Mouse (Mus musculus) forebrain, embryonic 13.5 days (tissue): ENCODE results near the gene Cbfa2t3. TPM values are rescaled to one million over a fixed set of nuclear protein-coding genes. Genes with fewer than 3 reads are reported as not detected.
A peak's percentile ranks its signal among the peaks of the same experiment; 100 is the strongest.

Source experiments
- ATAC-seq: fragments of 200-750 bp; cut with Nextera tagmentation; 2 replicates; pipeline ENCODE4 v1.8.0; 2017
- H3K27ac ChIP-seq: fragments of 300-500 bp; sonication (generic); 2 replicates; pipeline ENCODE4 v1.5.1; 2015; ENCODE audit warnings: inconsistent platforms, mild to moderate bottlenecking, moderate library complexity
- H3K27me3 ChIP-seq: fragments of 300-500 bp; sonication (generic); 2 replicates; pipeline ENCODE4 v1.6.1; 2015; ENCODE audit warnings: mild to moderate bottlenecking, inconsistent platforms
- H3K36me3 ChIP-seq: fragments of 300-500 bp; sonication (generic); 2 replicates; pipeline ENCODE4 v1.6.1; 2015; ENCODE audit warnings: mild to moderate bottlenecking, inconsistent platforms; ENCODE audit not compliant: poor library complexity, severe bottlenecking
- H3K4me1 ChIP-seq: fragments of 300-500 bp; sonication (generic); 2 replicates; pipeline ENCODE4 v1.6.1; 2015; ENCODE audit warnings: inconsistent platforms
- H3K4me2 ChIP-seq: fragments of 300-500 bp; sonication (generic); 2 replicates; pipeline ENCODE4 v1.6.1; 2015; ENCODE audit warnings: inconsistent platforms, mild to moderate bottlenecking, moderate library complexity
- H3K4me3 ChIP-seq: fragments of 300-500 bp; sonication (generic); 2 replicates; pipeline ENCODE4 v1.5.1; 2015; ENCODE audit warnings: mild to moderate bottlenecking, inconsistent platforms
- H3K9ac ChIP-seq: fragments of 300-500 bp; sonication (generic); 2 replicates; pipeline ENCODE4 v1.6.1; 2015; ENCODE audit warnings: mild to moderate bottlenecking, inconsistent platforms
- H3K9me3 ChIP-seq: fragments of 300-500 bp; sonication (generic); replicated peaks from 2 replicates; pipeline ENCODE4 v1.6.1; 2016; ENCODE audit warnings: inconsistent platforms
- WGBS: fragments of 180-500 bp; shearing (Covaris S2); methylation state at CpG from one replicate; pipeline ENCODE4 v1.1.7; 2015; 5-methylcytosine and 5-hydroxymethylcytosine counted together
- polyA plus RNA-seq: library from polyadenylated mRNA; unstranded; fragments of >200 nt; fragmentation: Nextera tagmentation; extraction: Ambion mirVana; gene quantifications from 2 replicates; pipeline ENCODE4 v1.2.1, GENCODE M21; 2015

Cbfa2t3 gene
- polyA plus RNA-seq, 1 experiment from 2014 or later, result 13.9 TPM

DNA sequence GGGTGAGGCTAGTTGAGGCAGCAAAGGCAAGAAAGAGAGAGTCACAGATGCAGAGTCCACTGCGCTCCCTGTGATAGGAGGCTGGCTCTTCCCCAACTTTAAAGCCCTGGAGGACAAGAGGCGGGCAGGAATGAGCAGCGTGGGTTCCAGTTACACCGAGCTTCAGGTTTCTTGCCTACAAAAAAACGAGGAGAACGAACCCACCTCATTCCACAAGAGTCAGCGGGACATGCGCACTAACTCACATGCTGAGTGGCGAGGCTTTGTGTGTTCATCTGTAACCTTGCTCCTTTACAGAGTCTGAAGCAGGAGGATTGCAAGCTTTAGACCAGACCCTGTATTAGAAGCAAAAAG lies 40.1 kb downstream of the Cbfa2t3 start:
- no peak overlapping the region for H3K27ac ChIP-seq
- H3K9me3 ChIP-seq, result no peaks in the 10 kb centered on the region; the same call in 1 of the 2 replicates
- peaks cover 27% of the 10 kb centered on the region for H3K4me1 ChIP-seq
- H3K4me2 ChIP-seq, result no peak overlapping the region
- H3K36me3 ChIP-seq, result no peaks in the 10 kb centered on the region
- no peak overlapping the region for H3K9ac ChIP-seq
- no peak overlapping the region for H3K4me3 ChIP-seq
- H3K27me3 ChIP-seq, result peaks cover 10% of the 10 kb centered on the region; the same call in 1 of the 2 replicates
- ATAC-seq, result no peak
- 78% methylated on average over 9 of the region's 9 CpGs for WGBS

- Histone ChIP-seq H3K4me1 (peaks cover 24% of the 10 kb centered on the region), H3K9ac (no peak overlapping the region), H3K36me3 (no peaks in the 10 kb centered on the region), H3K4me3 (no peak overlapping the region), H3K27ac (no peak overlapping the region), H3K27me3 (peaks cover 6% of the 10 kb centered on the region; the same call in 1 of the 2 replicates), H3K9me3 (no peaks in the 10 kb centered on the region; the same call in 1 of the 2 replicates), H3K4me2 (no peak overlapping the region)
- WGBS, result 79% methylated on average over 10 of the region's 10 CpGs
- ATAC-seq, result no peak
Measured at GRCm38 (mm10) chr8:122658149-122658806, 40.6 kb downstream of the Cbfa2t3 start.

DNA sequence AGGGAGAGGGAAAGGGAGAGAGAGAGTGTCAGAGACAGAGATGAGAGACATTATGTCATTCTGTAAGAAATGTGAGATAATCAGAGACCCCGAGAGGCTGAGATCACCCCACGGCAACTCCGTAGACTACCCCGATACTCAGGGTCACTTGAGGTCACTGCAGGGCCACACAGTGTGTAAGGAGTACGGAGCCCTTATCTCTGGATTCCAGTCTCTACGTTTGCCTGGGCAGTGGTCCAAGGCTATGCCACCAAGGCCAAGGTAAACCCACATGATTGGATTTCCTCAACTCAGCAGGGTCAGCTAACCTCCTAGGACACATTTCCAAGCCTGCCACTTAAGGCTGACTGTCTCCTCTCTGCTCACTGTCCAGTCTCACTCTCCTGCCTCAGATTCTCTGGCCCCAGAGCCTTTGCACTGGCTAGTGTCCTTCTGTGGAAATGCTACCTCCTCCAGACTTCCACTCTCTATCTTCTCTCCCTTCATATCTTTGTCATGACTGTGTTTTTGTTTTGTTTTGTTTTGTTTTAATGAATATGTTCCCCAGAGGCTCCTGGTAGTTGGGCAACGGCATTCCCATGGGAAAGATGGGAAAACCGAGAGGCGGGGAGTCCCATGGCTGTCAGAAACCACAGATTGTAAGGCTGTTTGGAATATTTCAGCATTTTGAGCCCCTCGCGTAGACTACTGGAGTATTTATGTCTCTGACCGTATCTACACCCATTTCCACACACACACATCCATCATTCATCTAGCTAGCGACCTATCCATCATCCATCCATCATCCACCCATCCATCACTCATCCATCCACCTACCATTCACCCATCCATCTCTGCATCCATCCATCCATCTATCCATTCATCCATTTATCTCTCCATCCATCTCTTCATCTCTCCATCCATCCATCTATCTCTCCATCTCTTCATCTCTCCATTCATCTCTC lies 42.6 kb downstream of the Cbfa2t3 start:
- Histone ChIP-seq H3K27ac (no peak overlapping the region), H3K4me2 (no peak overlapping the region), H3K36me3 (no peaks in the 10 kb centered on the region), H3K4me3 (no peak overlapping the region), H3K9ac (no peak overlapping the region), H3K27me3 (no peaks in the 10 kb centered on the region), H3K4me1 (peaks cover 15% of the 10 kb centered on the region), H3K9me3 (no peaks in the 10 kb centered on the region; the same call in 1 of the 2 replicates)
- no peak for ATAC-seq
- 89% methylated on average over 13 of the region's 13 CpGs for WGBS

GRCm38 (mm10) chr8:122654768-122655167 lies 44.1 kb downstream of the Cbfa2t3 start:
- Histone ChIP-seq H3K27ac (no peak overlapping the region), H3K4me1 (peaks cover 14% of the 10 kb centered on the region), H3K27me3 (no peaks in the 10 kb centered on the region), H3K36me3 (peaks cover 6% of the 10 kb centered on the region), H3K9me3 (no peaks in the 10 kb centered on the region), H3K9ac (no peak overlapping the region), H3K4me2 (no peak overlapping the region), H3K4me3 (no peak overlapping the region)
- 85% methylated on average over 7 of the region's 7 CpGs for WGBS
- ATAC-seq, result no peak

DNA sequence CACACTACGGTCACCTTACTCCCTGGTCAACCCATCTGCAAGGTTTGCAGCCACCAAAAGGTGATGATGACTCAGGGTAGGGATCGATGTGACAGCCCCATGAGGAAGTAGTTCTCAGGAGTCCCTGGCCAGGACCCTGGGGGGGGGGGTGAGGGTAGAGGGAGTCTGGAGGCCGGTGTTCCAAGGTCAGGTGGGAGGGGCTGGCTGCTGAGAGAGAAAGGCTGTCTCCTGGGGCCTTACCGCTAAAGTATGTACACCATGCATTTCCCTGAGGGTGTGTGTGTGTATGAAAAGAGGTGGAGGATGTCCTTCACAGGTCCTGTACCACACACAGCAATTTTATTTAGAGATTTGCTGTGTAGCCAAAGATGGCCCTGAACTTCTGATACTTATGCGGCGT lies 46.3 kb downstream of the Cbfa2t3 start:
- WGBS, result 79% methylated on average over 6 of the region's 6 CpGs
- Histone ChIP-seq H3K4me3 (no peak overlapping the region), H3K27ac (no peak overlapping the region), H3K4me1 (peaks cover 14% of the 10 kb centered on the region), H3K9ac (no peak overlapping the region), H3K36me3 (peaks cover 27% of the 10 kb centered on the region), H3K27me3 (peaks cover 9% of the 10 kb centered on the region; the same call in 1 of the 2 replicates), H3K9me3 (no peaks in the 10 kb centered on the region), H3K4me2 (no peak overlapping the region)
- no peak for ATAC-seq

GRCm38 (mm10) chr8:122651326-122651921 lies 47.5 kb downstream of the Cbfa2t3 start:
- Histone ChIP-seq H3K9me3 (no peaks in the 10 kb centered on the region), H3K9ac (no peak overlapping the region; the same call in 1 of the 2 replicates), H3K4me2 (no peak overlapping the region), H3K4me1 (peaks cover 14% of the 10 kb centered on the region), H3K4me3 (no peak overlapping the region), H3K27me3 (peaks cover 10% of the 10 kb centered on the region; the same call in 1 of the 2 replicates), H3K36me3 (peaks cover 38% of the 10 kb centered on the region), H3K27ac (no peak overlapping the region; the same call in 1 of the 2 replicates)
- 73% methylated on average over 16 of the region's 16 CpGs for WGBS
- ATAC-seq, result no peak

- 84% methylated on average over 15 of the region's 15 CpGs for WGBS
- Histone ChIP-seq H3K9me3 (no peaks in the 10 kb centered on the region), H3K27me3 (peaks cover 10% of the 10 kb centered on the region), H3K4me3 (no peak overlapping the region), H3K36me3 (peaks cover 56% of the 10 kb centered on the region), H3K4me2 (no peak overlapping the region), H3K4me1 (peaks cover 14% of the 10 kb centered on the region), H3K27ac (no peak overlapping the region), H3K9ac (no peak overlapping the region)
- ATAC-seq, result no peak
Measured at GRCm38 (mm10) chr8:122648192-122648970, 50.5 kb downstream of the Cbfa2t3 start.

- H3K9me3 ChIP-seq, result no peaks in the 10 kb centered on the region
- 88% methylated on average over 16 of the region's 16 CpGs for WGBS
- H3K27me3 ChIP-seq, result peaks cover 10% of the 10 kb centered on the region
- H3K27ac ChIP-seq, result no peak overlapping the region
- no peak overlapping the region for H3K4me2 ChIP-seq
- H3K4me3 ChIP-seq, result no peak overlapping the region
- no peak overlapping the region for H3K9ac ChIP-seq
- peaks cover 7% of the 10 kb centered on the region for H3K4me1 ChIP-seq
- ATAC-seq, result no peak
- H3K36me3 ChIP-seq, result peaks cover 65% of the 10 kb centered on the region
Measured at GRCm38 (mm10) chr8:122646337-122646736, 52.6 kb downstream of the Cbfa2t3 start.

DNA sequence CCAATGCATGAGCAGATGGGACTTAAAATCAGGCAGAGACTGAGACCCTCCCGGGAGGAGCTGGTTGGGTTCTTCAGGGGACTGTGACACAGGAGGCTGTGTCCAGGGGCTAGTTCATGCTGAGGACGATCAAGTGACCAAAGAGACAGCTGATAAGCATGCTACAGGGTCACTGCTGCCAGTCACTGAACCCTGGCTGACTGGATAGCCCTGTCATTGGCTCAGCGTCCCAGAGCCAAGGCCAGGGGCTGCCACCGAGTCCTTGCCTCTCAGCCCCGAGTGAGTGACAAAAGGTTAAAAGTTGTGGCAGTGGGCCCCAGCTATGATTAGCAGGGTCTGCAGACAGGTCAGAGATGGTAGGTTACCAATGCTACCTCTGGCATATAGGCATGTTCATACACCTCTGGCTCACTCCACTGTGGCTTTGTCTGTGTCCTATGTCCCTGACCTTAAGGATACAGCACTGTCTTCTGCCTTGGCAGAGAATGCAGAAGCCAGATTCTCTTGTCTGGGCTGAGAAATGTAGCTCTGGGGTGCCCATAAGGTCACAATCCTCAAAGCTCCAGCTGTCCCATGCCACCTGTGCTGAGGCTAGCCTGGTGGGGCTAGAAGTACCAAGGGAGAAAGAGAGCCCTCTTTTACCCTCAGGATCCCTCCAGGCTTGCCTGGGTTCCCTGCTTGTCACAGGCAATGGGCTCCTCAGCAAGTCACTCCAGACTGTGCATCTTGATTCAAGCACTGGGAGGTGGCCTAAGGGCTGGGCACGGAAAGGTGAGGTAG lies 54.5 kb downstream of the Cbfa2t3 start:
- H3K36me3 ChIP-seq, result peaks cover 63% of the 10 kb centered on the region
- H3K4me2 ChIP-seq, result no peak overlapping the region
- no peak overlapping the region for H3K9ac ChIP-seq
- no peak for ATAC-seq
- no peak overlapping the region for H3K27ac ChIP-seq
- 77% methylated on average over 6 of the region's 6 CpGs for WGBS
- H3K27me3 ChIP-seq, result peaks cover 10% of the 10 kb centered on the region
- H3K4me1 ChIP-seq, result peaks cover 14% of the 10 kb centered on the region
- H3K4me3 ChIP-seq, result no peak overlapping the region
- H3K9me3 ChIP-seq, result no peaks in the 10 kb centered on the region

GRCm38 (mm10) chr8:122642071-122642470 lies 56.8 kb downstream of the Cbfa2t3 start:
- peaks cover 62% of the 10 kb centered on the region for H3K36me3 ChIP-seq
- H3K27ac ChIP-seq, result no peak overlapping the region
- H3K4me3 ChIP-seq, result no peak overlapping the region
- 70% methylated on average over 9 of the region's 9 CpGs for WGBS
- no peaks in the 10 kb centered on the region for H3K9me3 ChIP-seq
- H3K9ac ChIP-seq, result no peak overlapping the region
- no peak overlapping the region for H3K4me2 ChIP-seq
- peaks cover 27% of the 10 kb centered on the region for H3K4me1 ChIP-seq
- ATAC-seq, result no peak
- H3K27me3 ChIP-seq, result no peaks in the 10 kb centered on the region; the same call in none of the 2 replicates

DNA sequence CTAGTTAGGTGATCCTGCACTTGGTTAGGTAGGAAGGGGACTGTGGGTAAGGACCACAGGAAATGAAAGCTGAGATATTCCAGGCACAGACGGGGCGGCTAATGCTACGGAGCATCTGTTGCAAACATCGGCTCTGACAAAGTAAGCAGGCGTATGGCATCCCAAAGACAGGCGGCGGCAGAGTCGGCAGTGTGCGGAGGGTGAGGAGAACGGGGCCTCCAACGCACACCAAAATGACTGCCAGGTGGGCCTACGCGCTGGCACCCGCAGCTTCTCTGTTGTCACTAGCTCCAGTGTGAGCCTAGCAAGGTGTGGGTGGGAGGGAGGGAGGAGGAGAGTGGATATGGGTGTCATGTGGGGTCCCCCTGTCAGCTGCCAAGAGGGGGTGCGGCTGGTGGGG lies 57.5 kb downstream of the Cbfa2t3 start:
- H3K27ac ChIP-seq, result peak overlapping the region; percentile 22; the same call in 1 of the 2 replicates
- H3K9ac ChIP-seq, result no peak overlapping the region

More for the DNA sequence above, 57.5 kb downstream of the Cbfa2t3 start:
- peaks cover 31% of the 10 kb centered on the region for H3K4me1 ChIP-seq
- no peak overlapping the region for H3K4me3 ChIP-seq
- ATAC-seq, result peak; percentile 40; the same call in 1 of the 2 replicates
- WGBS, result 87% methylated on average over 15 of the region's 15 CpGs
- peaks cover 62% of the 10 kb centered on the region for H3K36me3 ChIP-seq
- H3K4me2 ChIP-seq, result no peak overlapping the region
- no peaks in the 10 kb centered on the region for H3K9me3 ChIP-seq
- no peaks in the 10 kb centered on the region; the same call in none of the 2 replicates for H3K27me3 ChIP-seq
